Mouse (Mus musculus) heart, embryonic 16.5 days (tissue): Measurements from ENCODE around the gene Olfr535. TPM values are rescaled to one million over a fixed set of nuclear protein-coding genes. Genes with fewer than 3 reads are reported as not detected.
"Not testable (repeated sequence)": the region's sequence is repeated elsewhere in the genome, so short reads cannot be mapped to it uniquely, and the experiment has no call there.

Experiments
- ATAC-seq: fragments of 200-750 bp; cut with Nextera tagmentation; replicated peaks from 2 replicates; pipeline ENCODE4 v1.8.0; 2017; ENCODE audit warnings: moderate number of reproducible peaks; ENCODE audit not compliant: insufficient read depth, low FRiP score; ENCODE audit errors: extremely low read depth
- H3K27ac ChIP-seq: fragments of 300-500 bp; sonication (generic); 2 replicates; pipeline ENCODE4 v1.5.1; 2014; ENCODE audit warnings: mild to moderate bottlenecking, low read length, control low read depth, moderate library complexity
- H3K27me3 ChIP-seq: fragments of 300-500 bp; sonication (generic); 2 replicates; pipeline ENCODE4 v1.6.1; 2014; ENCODE audit warnings: low read length, mixed read lengths; ENCODE audit not compliant: control insufficient read depth, insufficient read depth
- H3K36me3 ChIP-seq: fragments of 300-500 bp; sonication (generic); 2 replicates; pipeline ENCODE4 v1.6.1; 2014; ENCODE audit not compliant: control insufficient read depth, insufficient read depth
- H3K4me1 ChIP-seq: fragments of 300-500 bp; sonication (generic); 2 replicates; pipeline ENCODE4 v1.6.1; 2014; ENCODE audit warnings: low read length, mixed read lengths; ENCODE audit not compliant: control insufficient read depth, insufficient read depth
- H3K4me2 ChIP-seq: fragments of 300-500 bp; sonication (generic); 2 replicates; pipeline ENCODE4 v1.6.1; 2014; ENCODE audit warnings: low read depth, mild to moderate bottlenecking, control low read depth, low read length
- H3K4me3 ChIP-seq: fragments of 300-500 bp; sonication (generic); 2 replicates; pipeline ENCODE4 v1.5.1; 2014; ENCODE audit warnings: mild to moderate bottlenecking, control low read depth, low read length
- H3K9ac ChIP-seq: fragments of 300-500 bp; sonication (generic); 2 replicates; pipeline ENCODE4 v1.6.1; 2014; ENCODE audit warnings: low read length, control low read depth
- H3K9me3 ChIP-seq: fragments of 300-500 bp; sonication (generic); replicated peaks from 2 replicates; pipeline ENCODE4 v1.6.1; 2016; ENCODE audit warnings: low read length; ENCODE audit not compliant: control insufficient read depth
- WGBS: fragments of 180-500 bp; shearing (Covaris S2); extraction: QIAGEN DNeasy Blood & Tissue Kit; methylation state at CpG from one replicate; pipeline ENCODE4 v1.1.7; 2014; 5-methylcytosine and 5-hydroxymethylcytosine counted together
- polyA plus RNA-seq: library from polyadenylated mRNA; unstranded; fragments of >200 nt; fragmentation: Nextera tagmentation; extraction: Ambion mirVana; gene quantifications from 2 replicates; pipeline ENCODE4 v1.2.1, GENCODE M21; 2015

Olfr535 gene
- polyA plus RNA-seq: not detected in 2 replicates

DNA sequence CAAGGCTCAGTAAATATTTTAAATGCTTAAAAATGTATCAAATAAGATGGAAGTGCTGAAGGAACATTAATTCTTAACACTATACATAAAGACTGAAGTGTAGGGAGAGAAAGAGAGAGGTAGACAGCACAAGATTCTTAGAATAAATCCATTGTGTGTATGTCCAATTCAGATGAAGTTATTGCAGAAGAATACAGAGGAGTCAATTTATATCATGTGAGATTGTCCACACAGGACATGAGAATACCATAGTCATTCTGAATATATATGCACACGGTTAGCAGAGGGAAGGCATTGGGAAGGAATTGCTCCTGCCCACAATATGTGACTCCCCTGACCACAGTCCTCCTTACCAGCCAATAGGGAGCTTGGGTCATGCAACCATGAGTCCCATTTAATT is at the start of gene Olfr535:
Gene Olfr535 (plus strand): TSS at position 301 of the 400 bp plus-strand sequence.
- Histone ChIP-seq H3K9me3 (peaks cover 2% of the 10 kb centered on the region), H3K4me2 (no peak within 1 kb of the TSS), H3K27me3 (no peaks in the 10 kb centered on the region), H3K36me3 (no peaks in the 10 kb centered on the region), H3K27ac (no peak within 1 kb of the TSS), H3K4me1 (no peaks in the 10 kb centered on the region), H3K4me3 (no peak within 1 kb of the TSS), H3K9ac (no peak within 1 kb of the TSS)
- WGBS: 67% methylated on average over 1 of the region's 1 CpGs
- no peak for ATAC-seq

DNA sequence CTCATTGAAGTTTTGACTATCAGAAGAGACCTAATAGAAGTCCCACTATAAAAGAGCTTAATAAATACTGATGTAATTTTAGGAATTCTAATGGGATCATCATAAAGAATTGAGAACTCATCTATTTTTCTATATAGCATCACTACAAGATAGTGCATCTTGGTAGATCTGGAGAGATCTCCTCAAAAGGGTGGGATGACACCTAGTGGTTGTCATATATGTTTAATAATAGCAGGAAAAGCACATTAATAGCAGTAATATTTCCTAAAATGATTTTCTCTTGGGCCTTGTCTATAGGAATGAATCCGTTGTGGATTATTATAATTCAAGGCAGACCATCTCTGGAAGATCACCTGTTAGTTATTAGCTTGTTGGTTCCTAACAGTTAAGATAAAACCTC is 40.9 kb upstream of the Olfr535 start:
- H3K27ac ChIP-seq: no peak overlapping the region
- H3K9ac ChIP-seq: no peak overlapping the region
- no peak overlapping the region for H3K4me3 ChIP-seq
- no peaks in the 10 kb centered on the region for H3K27me3 ChIP-seq
- H3K4me2 ChIP-seq: no peak overlapping the region
- WGBS: 72% methylated on average over 1 of the region's 1 CpGs
- no peak for ATAC-seq
- 0 out of 2 replicates have a peak, but pooled peaks cover 2% of the 10 kb centered on the region for H3K9me3 ChIP-seq
- H3K4me1 ChIP-seq: no peaks in the 10 kb centered on the region
- H3K36me3 ChIP-seq: no peaks in the 10 kb centered on the region

DNA sequence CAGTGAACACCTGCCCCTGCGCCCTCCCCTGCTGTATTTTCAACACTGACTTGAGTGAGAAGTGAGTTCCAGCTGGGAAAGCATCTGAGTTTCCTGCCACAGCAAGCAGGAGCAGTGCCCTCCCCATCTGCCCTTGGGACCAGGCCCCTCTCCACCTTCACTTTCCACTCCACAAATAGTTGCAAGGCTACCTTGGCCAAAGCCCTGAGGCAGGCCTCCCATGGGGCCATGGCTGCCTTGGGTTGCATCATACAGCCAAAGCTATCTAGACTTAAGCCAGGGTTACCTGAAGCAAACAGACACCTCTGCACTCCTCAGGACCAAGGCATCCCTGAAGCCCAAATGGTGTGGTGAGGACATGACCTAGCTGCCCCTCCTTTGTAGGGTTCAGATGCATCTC is 20.9 kb upstream of the Olfr535 start, which contains the start of gene Olfr533:
Gene Olfr533 (plus strand): TSS at position 301 of the 400 bp plus-strand sequence.
- H3K36me3 ChIP-seq, H3K4me1 ChIP-seq, H3K27ac ChIP-seq, H3K27me3 ChIP-seq, H3K4me3 ChIP-seq, H3K4me2 ChIP-seq, H3K9ac ChIP-seq, H3K9me3 ChIP-seq, ATAC-seq: not testable (repeated sequence)
- WGBS: 100% methylated on average over 1 of the region's 1 CpGs

DNA sequence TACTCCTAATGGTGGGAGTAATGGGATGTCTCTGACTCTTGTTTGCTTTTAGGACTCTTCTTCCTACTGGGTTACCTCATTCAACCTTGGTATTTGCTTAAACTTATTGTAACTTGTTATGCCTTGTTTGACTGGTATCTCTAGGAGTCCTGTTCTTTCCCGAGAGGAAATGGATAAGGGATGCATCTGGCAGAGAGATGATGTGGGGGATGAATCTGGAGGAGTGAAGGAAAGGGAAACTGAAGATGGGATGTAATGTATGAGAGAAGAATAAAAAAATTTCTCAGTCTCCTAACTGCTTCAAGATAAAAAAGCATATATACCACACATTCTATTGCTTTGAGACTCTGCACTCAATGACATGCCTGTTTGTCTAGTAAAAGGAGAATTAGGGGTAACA is 6.1 kb upstream of the Olfr535 start:
- Histone ChIP-seq H3K4me3 (no peak overlapping the region), H3K27me3 (no peaks in the 10 kb centered on the region), H3K36me3 (no peaks in the 10 kb centered on the region), H3K9ac (no peak overlapping the region), H3K27ac (no peak overlapping the region), H3K9me3 (peaks cover 9% of the 10 kb centered on the region), H3K4me1 (no peaks in the 10 kb centered on the region), H3K4me2 (no peak overlapping the region)
- WGBS: 47% methylated on average over 1 of the region's 1 CpGs
- ATAC-seq: no peak

DNA sequence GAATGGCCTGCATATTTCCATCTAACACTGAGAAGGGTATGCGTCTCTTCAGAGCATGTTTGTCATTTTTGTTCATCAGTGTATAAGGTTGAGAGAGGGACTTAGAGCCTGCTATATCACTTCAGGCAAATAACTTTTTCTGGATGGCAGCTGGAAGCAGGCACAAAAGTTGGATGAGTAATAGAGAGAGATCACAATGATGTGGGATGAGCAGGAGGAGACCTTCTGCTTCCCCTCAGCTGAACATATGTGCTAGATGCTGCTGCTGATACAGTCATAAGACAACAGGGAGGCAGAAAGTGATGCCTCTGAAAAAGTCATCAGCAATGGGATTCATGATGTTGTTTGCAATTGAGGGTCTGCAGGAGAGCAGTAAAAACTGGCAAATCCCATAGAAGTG is 5.3 kb upstream of the Olfr535 start:
- Histone ChIP-seq H3K4me2 (no peak overlapping the region), H3K4me3 (no peak overlapping the region), H3K9me3 (peaks cover 9% of the 10 kb centered on the region), H3K27ac (no peak overlapping the region), H3K27me3 (no peaks in the 10 kb centered on the region), H3K36me3 (no peaks in the 10 kb centered on the region), H3K4me1 (no peaks in the 10 kb centered on the region), H3K9ac (no peak overlapping the region)
- WGBS: 88% methylated on average over 1 of the region's 1 CpGs
- ATAC-seq: no peak

DNA sequence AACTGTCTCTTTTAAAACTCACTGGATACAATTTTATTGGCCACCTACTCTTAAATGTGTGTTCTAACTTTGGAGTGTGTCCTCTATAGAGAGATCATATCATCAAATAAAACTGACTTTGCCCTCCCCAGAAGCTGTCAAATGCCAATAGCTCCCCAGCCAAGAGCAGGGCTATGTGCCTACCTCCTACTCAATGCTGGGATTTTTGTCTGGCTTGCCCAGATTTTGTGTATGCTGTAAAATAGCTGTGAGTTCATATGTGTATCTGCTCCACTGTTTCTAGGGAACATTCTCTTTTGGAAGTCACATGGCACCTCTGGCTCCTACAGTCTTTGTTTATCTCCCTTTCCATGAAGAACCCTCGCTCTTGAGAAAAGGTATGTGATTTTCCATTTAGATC is 5.0 kb downstream of the Olfr535 start:
- no peak for ATAC-seq
- Histone ChIP-seq H3K27ac (no peak overlapping the region), H3K27me3 (no peaks in the 10 kb centered on the region), H3K4me2 (no peak overlapping the region), H3K4me3 (no peak overlapping the region), H3K36me3 (no peaks in the 10 kb centered on the region), H3K9ac (no peak overlapping the region), H3K9me3 (no peaks in the 10 kb centered on the region; the same call in 1 of the 2 replicates), H3K4me1 (no peaks in the 10 kb centered on the region)
- WGBS: 68% methylated on average over 1 of the region's 1 CpGs

DNA sequence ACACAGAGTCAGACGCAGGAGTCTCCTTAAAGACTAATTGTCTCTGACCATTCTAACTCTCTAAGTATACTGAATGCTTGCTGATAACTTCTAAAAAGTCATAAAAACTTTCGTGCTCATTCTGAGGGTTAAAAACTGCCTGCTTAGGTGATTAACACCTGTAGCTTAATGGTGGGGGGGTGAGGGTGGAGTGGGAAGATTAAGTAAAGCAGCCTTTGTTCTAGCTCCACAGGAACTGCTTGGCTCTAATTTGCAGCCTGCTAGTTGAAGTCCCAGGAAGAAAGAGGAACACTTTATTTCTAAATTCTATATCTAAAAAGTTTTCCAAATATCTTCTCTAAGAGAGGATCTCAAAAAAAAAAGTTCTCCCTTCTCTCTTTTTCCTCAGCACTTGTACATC is 10.2 kb downstream of the Olfr535 start:
- Histone ChIP-seq H3K9ac (no peak overlapping the region), H3K4me3 (no peak overlapping the region), H3K4me2 (no peak overlapping the region), H3K36me3 (no peaks in the 10 kb centered on the region), H3K27ac (no peak overlapping the region), H3K27me3 (no peaks in the 10 kb centered on the region), H3K9me3 (no peaks in the 10 kb centered on the region), H3K4me1 (no peaks in the 10 kb centered on the region)
- no peak for ATAC-seq
- WGBS: 29% methylated on average over 2 of the region's 2 CpGs

DNA sequence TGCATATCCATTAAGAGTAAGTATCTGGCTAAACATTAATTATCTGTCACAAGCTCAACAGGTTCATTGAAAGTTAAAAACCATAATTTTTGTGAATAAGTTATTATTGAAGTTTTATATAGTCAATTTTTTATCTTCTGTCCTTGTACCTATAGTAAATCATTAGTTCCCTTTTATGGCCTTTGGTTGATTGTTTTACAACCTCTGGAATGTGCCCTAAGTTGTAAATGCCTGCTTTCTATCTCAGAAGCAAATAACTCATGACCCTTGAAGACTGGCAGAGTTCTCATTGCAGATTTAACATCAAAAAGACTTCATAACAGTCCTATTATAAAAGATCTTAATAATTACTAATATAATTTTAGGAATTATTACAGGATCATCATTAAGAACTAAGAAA is 10.7 kb downstream of the Olfr535 start:
- Histone ChIP-seq H3K36me3 (no peaks in the 10 kb centered on the region), H3K4me2 (no peak overlapping the region), H3K9me3 (no peaks in the 10 kb centered on the region), H3K4me3 (no peak overlapping the region), H3K9ac (no peak overlapping the region), H3K27ac (no peak overlapping the region), H3K27me3 (no peaks in the 10 kb centered on the region), H3K4me1 (no peaks in the 10 kb centered on the region)
- no peak for ATAC-seq

DNA sequence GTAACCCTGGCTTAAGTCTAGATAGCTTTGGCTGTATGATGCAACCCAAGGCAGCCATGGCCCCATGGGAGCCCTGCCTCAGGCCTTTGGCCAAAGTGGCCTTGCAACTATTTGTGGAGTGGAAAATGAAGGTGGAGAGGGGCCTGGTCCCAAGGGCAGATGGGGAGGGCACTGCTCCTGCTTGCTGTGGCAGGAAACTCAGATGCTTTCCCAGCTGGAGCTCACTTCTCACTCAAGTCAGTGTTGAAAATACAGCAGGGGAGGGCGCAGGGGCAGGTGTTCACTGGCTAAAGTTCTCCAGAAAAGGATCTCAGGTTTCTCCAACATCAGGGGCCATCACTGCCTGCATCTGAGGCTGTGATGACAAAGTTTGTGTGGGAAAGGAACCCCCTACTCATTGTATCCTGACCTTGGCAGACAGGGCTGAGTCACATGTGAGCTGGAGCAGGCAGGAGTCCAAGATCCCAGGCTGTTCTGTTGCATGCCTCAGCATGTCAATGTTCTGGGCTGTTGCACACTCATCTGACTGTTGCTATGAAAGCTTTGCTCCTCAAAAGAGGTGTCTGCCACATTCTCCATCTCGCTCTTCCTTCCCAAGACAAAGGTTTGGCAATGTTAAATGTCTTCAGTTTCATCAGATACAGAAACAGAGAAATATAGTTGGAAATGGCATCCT is 23.5 kb downstream of the Olfr535 start, which contains the start of gene Olfr536:
Gene Olfr536 (minus strand): TSS at position 51 of the 676 bp plus-strand sequence.
- not testable (repeated sequence) for H3K4me3 ChIP-seq, H3K27me3 ChIP-seq, H3K9me3 ChIP-seq, H3K4me1 ChIP-seq, H3K36me3 ChIP-seq, H3K9ac ChIP-seq, ATAC-seq, H3K27ac ChIP-seq, H3K4me2 ChIP-seq
- 73% methylated on average over 2 of the region's 2 CpGs for WGBS
